Mouse (Mus musculus): ENCODE results near the gene Ermard.

Gene Ermard

DNA sequence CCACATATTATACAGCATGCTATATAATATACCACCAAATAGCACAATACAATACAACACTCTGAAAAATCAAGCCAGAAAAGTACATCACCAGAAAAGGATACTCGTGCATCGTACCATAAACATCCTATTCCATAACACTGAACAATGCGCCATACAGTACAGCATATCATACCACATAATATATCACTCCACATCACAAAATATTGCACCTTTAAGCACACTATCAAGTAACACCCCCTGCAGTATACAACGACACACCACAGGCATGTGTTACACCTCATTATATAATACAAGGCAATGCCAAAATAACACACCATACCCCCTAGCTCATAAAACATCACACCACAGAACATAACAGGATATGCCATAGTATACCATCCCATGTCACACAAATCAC, 79.1 kb downstream of the Ermard start:
- no peak for DNase-seq (ENCODE audit: low spot score in 2 of 2)

DNA sequence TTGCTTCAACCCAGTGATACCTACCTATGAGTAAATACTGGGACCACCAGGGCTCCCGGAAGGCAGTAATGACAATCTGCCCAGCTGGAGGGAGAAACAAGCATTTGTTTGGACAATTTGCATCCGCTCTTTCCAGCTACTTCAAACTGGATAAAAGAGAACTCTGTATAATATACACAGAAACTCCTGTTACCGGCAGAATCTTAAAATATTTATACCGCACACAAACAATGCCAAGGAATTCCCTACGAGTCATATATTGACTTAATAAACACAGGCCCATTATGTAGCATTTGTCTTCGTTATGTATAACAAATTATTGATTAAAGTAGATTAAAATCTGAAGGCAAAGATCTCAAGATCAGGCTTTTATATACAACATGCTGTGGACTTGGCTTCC, 79.6 kb downstream of the Ermard start:
- no peak for DNase-seq (ENCODE audit: low spot score in 2 of 2)

DNA sequence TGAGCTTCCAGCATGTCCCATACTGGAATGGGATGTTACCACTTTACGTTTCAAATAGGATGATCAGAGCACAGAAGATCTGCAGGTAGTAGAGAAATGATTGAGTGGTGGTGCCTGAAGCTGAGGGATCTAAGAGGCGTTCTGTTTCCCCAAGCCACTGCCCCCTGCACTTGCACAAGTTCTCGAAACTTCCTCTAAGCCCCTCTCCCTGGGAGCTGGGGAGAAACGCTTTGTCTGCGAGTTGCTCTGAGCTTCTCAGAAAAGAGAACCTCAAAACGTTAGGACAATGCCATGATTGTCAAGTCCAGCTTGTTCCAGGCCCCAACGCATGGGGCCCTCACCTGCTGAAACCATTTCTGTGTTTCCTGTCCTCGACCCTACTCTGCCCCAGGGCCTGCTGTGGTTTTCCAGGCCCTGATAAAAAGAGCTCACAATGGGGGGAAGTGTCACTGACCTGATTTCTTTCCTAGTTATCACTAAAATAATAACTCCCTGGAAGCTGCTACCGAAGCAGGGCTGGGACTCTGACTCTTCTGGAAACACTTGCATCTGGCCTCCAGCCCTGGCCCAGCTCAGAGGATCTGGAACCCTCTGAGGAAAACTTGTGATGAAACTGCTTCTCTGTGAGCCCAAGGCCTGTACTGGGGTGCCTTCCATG, 88.8 kb downstream of the Ermard start:
- DNase-seq (ENCODE audit: low spot score in 2 of 2): no peak

DNA sequence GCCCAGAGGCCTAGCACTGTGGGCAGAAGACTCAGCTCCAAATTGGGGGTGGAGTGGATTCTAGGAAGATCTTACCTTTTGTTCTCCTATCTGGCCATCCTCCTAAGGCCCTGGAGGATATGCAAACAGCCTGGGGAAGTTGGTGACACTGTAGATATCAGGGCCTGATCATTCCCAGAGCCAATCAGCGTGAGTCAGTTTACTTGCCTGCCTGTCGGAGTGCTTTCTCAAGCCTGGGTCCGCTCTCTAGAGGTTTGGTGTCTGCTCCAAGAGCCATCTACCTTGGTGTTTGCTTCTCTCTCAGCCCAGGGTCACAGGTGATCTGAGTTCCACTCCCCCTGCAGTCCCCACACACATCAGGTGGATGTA, 89.3 kb downstream of the Ermard start:
- DNase-seq (ENCODE audit: low spot score in 2 of 2): no peak

DNA sequence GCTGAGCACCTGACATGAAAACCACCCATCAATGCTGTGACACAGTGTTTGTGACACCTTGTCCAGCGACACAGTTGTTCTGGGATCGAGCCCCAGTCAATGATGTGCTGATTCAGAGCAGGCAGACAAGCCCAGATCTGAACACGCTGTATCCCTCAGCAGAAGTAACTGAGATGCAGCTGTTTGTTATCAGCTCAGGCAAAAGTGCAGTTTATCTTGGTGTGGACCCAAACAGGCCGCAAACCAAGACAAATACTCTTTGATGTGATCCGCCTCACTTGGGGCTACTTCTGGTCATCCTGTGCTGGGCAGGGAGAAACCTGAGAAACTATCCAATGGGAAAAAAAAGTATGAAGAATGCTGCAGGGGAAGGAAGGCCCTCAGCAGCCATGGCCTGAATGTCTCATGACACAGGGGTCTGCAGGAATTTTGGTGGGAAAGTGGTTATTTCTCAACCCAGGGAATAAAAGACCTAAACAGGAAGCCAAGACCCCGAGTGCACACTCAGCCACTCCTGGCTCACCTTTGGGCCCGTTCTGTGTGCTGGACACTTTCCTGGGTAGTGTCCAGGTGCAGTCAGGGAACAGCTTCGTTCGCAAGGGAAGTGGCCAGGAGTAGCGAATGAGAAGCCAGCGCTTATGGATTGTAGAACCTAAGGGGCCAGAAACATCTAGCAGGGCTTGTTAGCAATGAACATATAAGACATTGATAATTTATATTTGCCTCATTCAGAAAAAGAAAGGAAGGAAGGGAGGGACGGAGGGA, 94.1 kb downstream of the Ermard start:
- no peak for DNase-seq (ENCODE audit: low spot score in 2 of 2)

DNA sequence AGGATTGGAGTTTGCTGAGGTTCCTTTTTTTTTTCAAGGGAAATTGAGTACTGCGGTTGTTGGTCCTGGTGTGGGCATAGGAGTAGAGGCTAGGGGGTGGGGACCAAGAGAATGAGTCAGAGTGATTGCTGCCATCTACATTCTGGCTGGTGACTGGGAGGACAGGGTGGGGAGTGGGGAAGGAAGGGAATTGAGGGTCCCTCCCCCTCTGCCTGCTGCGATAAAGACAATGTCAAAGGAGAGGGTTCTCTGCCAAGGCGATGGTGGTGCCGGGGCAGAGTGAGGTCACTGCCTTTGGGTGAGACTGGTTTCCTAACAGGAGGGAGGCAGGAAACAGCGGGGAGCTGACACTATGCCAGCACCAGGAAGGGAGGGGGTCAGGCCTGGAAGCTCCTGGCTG, 96.4 kb downstream of the Ermard start:
- no peak for DNase-seq (ENCODE audit: low spot score in 2 of 2)
